Mouse (Mus musculus): ENCODE measurements at regions not wholly inside any gene's neighbourhood (a gene's known extent, or its start where the extent isn't known, plus 50 kb on each side); places are given as distances from the start of the nearest gene placed in this dataset.

DNA sequence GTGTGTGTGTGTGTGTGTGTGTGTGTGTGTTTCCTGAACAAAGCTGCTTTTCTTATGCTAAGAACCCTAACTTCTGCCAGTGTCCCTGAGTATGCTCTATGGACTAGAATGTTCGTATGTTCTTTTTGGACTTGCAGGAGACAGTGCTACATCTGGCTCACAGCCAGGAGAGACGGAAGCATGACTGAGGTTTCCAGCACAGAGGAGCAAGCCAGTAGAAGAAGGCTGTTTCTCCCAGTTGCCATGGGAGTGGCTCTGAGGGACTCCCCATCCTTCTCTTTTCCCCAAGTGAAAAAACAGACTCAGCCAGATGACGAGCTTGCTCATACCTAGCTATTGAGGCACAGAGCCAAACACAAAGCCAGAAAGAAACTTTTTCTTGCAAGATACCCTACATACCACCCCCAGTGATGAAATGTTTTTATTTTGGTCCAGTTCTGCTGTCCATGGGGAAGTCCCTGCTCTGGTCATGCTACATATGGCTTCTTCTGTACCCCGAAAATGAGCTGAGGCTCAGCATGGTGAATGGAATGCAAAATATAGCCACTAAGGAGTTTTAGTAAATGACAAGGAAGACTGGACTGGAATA lies 582.3 kb upstream of the Nox3 start:
- TF ChIP-seq GATA1 (IDR thresholded peaks at IDR 0.05; ENCODE audit: low read length) (no peak), TAL1 (IDR thresholded peaks at IDR 0.05; ENCODE audit: low read length) (no peak)
